Mouse (Mus musculus): ENCODE results near the gene Ttc7b.

GRCm38 (mm10) chr12:100353075-100353782 is 167.4 kb downstream of the Ttc7b start:
- TF ChIP-seq CTCF (IDR thresholded peaks at IDR 0.05; ENCODE audit: borderline replicate concordance, insufficient read depth, low read length): no peak
- TF ChIP-seq POLR2A (IDR thresholded peaks at IDR 0.05; ENCODE audit: low read depth, low read length): no peak

All from embryonic fibroblast, embryonic 13.5 days (primary cell).